Mouse (Mus musculus): ENCODE results near the gene Gm5148. TPM values are rescaled to one million over a fixed set of nuclear protein-coding genes. Genes with fewer than 3 reads are reported as not detected.

Gm5148 gene
- total and polyA plus RNA-seq, 2 experiments from 2014 or later: 1.8 TPM; not detected in 1

GRCm38 (mm10) chr3:37705436-37705835, 18.9 kb downstream of the Gm5148 start:
- Histone ChIP-seq H3K9ac (replicated peaks; ENCODE audit: low read depth, low read length) (no peak overlapping the region), H3K36me3 (replicated peaks; ENCODE audit: control insufficient read depth, insufficient read depth, low read length) (no peaks in the 10 kb centered on the region), H3K4me1 (ENCODE audit: control insufficient read depth, insufficient read depth) (peaks cover 6% of the 10 kb centered on the region; the same call in 1 of the 2 replicates), H3K9me3 (replicated peaks; ENCODE audit: control insufficient read depth, low read length) (0 out of 2 replicates have a peak, but pooled peaks cover 5% of the 10 kb centered on the region), H3K27me3 (ENCODE audit: control insufficient read depth, insufficient read depth, low read length) (no peaks in the 10 kb centered on the region), H3K27ac (ENCODE audit: low read depth) (peak overlapping the region; percentile 57; the same call in 1 of the 2 replicates), H3K4me3 (ENCODE audit: low read depth, low read length) (no peak overlapping the region), H3K4me2 (ENCODE audit: low read depth, low read length) (no peak overlapping the region)
- WGBS: 33% methylated on average over 6 of the region's 6 CpGs
- TF ChIP-seq EP300 (IDR thresholded peaks at IDR 0.05; ENCODE audit: low read depth): no peak
- TF ChIP-seq CTCF (IDR thresholded peaks at IDR 0.05; ENCODE audit: low read depth): no peak
- DNase-seq (ENCODE audit: low spot score) (peak; percentile 22), ATAC-seq (ENCODE audit: insufficient read depth, low read depth) (no peak)

GRCm38 (mm10) chr3:37704701-37705279, 19.5 kb downstream of the Gm5148 start:
- no peak overlapping the region for H3K4me3 ChIP-seq (ENCODE audit: low read depth, low read length)
- no peak overlapping the region for H3K9ac ChIP-seq (replicated peaks; ENCODE audit: low read depth, low read length)
- TF ChIP-seq CTCF (IDR thresholded peaks at IDR 0.05; ENCODE audit: low read depth) (no peak), EP300 (IDR thresholded peaks at IDR 0.05; ENCODE audit: low read depth) (no peak)
- H3K4me2 ChIP-seq (ENCODE audit: low read depth, low read length): no peak overlapping the region
- no peak for DNase-seq (ENCODE audit: low spot score)
- H3K36me3 ChIP-seq (replicated peaks; ENCODE audit: control insufficient read depth, insufficient read depth, low read length): no peaks in the 10 kb centered on the region
- H3K4me1 ChIP-seq (ENCODE audit: control insufficient read depth, insufficient read depth): peaks cover 6% of the 10 kb centered on the region; the same call in 1 of the 2 replicates
- 0 out of 2 replicates have a peak, but pooled peaks cover 5% of the 10 kb centered on the region for H3K9me3 ChIP-seq (replicated peaks; ENCODE audit: control insufficient read depth, low read length)
- 37% methylated on average over 14 of the region's 14 CpGs for WGBS
- H3K27me3 ChIP-seq (ENCODE audit: control insufficient read depth, insufficient read depth, low read length): no peaks in the 10 kb centered on the region
- peak; percentile 66; the same call in 1 of the 2 replicates for ATAC-seq (ENCODE audit: insufficient read depth, low read depth)
- peak overlapping the region; percentile 57; the same call in 1 of the 2 replicates for H3K27ac ChIP-seq (ENCODE audit: low read depth)

GRCm38 (mm10) chr3:37703066-37703465, 21.2 kb downstream of the Gm5148 start:
- Histone ChIP-seq H3K4me2 (ENCODE audit: low read depth, low read length) (no peak overlapping the region), H3K4me1 (ENCODE audit: control insufficient read depth, insufficient read depth) (peaks cover 6% of the 10 kb centered on the region; the same call in 1 of the 2 replicates), H3K36me3 (replicated peaks; ENCODE audit: control insufficient read depth, insufficient read depth, low read length) (no peaks in the 10 kb centered on the region), H3K27me3 (ENCODE audit: control insufficient read depth, insufficient read depth, low read length) (no peaks in the 10 kb centered on the region), H3K9me3 (replicated peaks; ENCODE audit: control insufficient read depth, low read length) (0 out of 2 replicates have a peak, but pooled peaks cover 5% of the 10 kb centered on the region), H3K9ac (replicated peaks; ENCODE audit: low read depth, low read length) (no peak overlapping the region), H3K27ac (ENCODE audit: low read depth) (no peak overlapping the region), H3K4me3 (ENCODE audit: low read depth, low read length) (no peak overlapping the region)
- 81% methylated on average over 6 of the region's 6 CpGs for WGBS
- DNase-seq (ENCODE audit: low spot score): no peak
- no peak for ATAC-seq (ENCODE audit: insufficient read depth, low read depth)
- TF ChIP-seq CTCF (IDR thresholded peaks at IDR 0.05; ENCODE audit: low read depth): no peak
- no peak for TF ChIP-seq EP300 (IDR thresholded peaks at IDR 0.05; ENCODE audit: low read depth)

GRCm38 (mm10) chr3:37693552-37693951, 30.7 kb downstream of the Gm5148 start:
- Histone ChIP-seq H3K27ac (ENCODE audit: low read depth) (peak overlapping the region; percentile 49; the same call in 1 of the 2 replicates), H3K4me1 (ENCODE audit: control insufficient read depth, insufficient read depth) (peaks cover 15% of the 10 kb centered on the region; the same call in 1 of the 2 replicates), H3K4me3 (ENCODE audit: low read depth, low read length) (no peak overlapping the region), H3K9me3 (replicated peaks; ENCODE audit: control insufficient read depth, low read length) (no peaks in the 10 kb centered on the region), H3K27me3 (ENCODE audit: control insufficient read depth, insufficient read depth, low read length) (no peaks in the 10 kb centered on the region), H3K36me3 (replicated peaks; ENCODE audit: control insufficient read depth, insufficient read depth, low read length) (no peaks in the 10 kb centered on the region), H3K9ac (replicated peaks; ENCODE audit: low read depth, low read length) (no peak overlapping the region), H3K4me2 (ENCODE audit: low read depth, low read length) (no peak overlapping the region)
- TF ChIP-seq CTCF (IDR thresholded peaks at IDR 0.05; ENCODE audit: low read depth): no peak
- TF ChIP-seq EP300 (IDR thresholded peaks at IDR 0.05; ENCODE audit: low read depth): no peak
- WGBS: 31% methylated on average over 8 of the region's 8 CpGs
- DNase-seq (ENCODE audit: low spot score) (peak; percentile 24), ATAC-seq (ENCODE audit: insufficient read depth, low read depth) (no peak)

- Histone ChIP-seq H3K4me2 (ENCODE audit: low read depth, low read length) (no peak overlapping the region), H3K4me1 (ENCODE audit: control insufficient read depth, insufficient read depth) (peaks cover 15% of the 10 kb centered on the region; the same call in 1 of the 2 replicates), H3K9ac (replicated peaks; ENCODE audit: low read depth, low read length) (no peak overlapping the region), H3K9me3 (replicated peaks; ENCODE audit: control insufficient read depth, low read length) (no peaks in the 10 kb centered on the region), H3K36me3 (replicated peaks; ENCODE audit: control insufficient read depth, insufficient read depth, low read length) (no peaks in the 10 kb centered on the region), H3K27me3 (ENCODE audit: control insufficient read depth, insufficient read depth, low read length) (no peaks in the 10 kb centered on the region), H3K27ac (ENCODE audit: low read depth) (no peak overlapping the region), H3K4me3 (ENCODE audit: low read depth, low read length) (no peak overlapping the region)
- ATAC-seq (ENCODE audit: insufficient read depth, low read depth): no peak
- DNase-seq (ENCODE audit: low spot score): no peak
- 72% methylated on average over 4 of the region's 4 CpGs for WGBS
- TF ChIP-seq EP300 (IDR thresholded peaks at IDR 0.05; ENCODE audit: low read depth) (no peak), CTCF (IDR thresholded peaks at IDR 0.05; ENCODE audit: low read depth) (no peak)
These were observed 31.3 kb downstream of the Gm5148 start for GRCm38 (mm10) chr3:37692945-37693344.
